ENCODE assay signal across 21 mouse cellular contexts in the genomic region with DNA sequence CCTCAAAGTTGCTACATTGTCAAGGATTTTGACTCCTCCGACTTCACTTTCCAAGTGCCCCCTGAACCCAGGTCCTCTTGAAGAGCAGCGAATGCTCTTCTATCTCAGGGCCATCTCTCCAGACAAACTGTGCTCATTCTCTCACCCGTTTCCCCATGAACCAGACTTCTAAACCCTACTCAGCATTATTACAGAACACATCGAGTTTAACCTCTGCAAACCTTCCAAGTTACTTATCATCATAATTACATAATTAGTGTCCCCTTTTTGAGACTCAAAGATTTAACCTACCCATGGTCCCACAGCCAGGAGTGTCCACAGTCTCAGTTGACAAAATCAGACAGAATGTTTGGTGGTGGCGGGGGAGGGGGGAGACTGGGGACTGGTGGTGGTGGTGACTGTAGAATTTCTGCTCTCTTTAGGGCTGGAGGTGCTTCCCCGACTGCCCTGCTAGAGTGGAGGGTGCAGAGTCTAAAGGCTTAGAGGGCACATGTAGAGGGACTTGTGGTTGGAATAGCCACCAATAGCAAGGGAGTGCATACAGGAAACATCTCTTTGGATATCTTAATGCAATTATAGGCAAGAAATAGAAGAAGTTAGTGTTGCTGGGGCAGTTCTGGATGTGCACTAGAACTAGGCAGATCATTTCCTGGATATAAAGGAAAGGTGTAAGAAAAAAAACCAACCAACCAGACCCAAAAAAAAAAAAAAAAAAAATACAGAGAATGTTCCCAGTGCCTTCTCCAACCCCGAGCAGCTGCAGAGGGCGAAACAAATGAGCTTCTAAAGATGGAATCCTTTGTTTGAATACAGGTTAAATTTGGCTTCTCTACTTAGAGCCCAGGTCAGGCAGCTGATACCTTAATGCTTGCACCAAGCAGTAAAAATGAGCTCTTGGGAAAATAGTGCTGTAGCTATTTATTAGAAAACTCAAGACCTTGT.
DNase-seq lines count a peak whose midpoint lies in the region; ATAC-seq lines count a peak whose summit lies in the region.
"Had no signal": no experiment of that assay in that cellular context is flagged by ENCODE, and none has a peak within 500 bp of the region (broad histone marks: within the 10 kb centered on the region; RNA-seq: fewer than 3 reads in every experiment).

No protein-coding gene starts in this region.

- DNase-seq in 416B (ENCODE audit: low read depth) = peak; percentile 57
- peak; percentile 83 for DNase-seq in A20 (ENCODE audit: low read depth, low spot score)
- peak; percentile 65 for DNase-seq in induced T-regulatory cell, adult 2 months (ENCODE audit: low read depth)
- DNase-seq in right cerebral cortex, postnatal 10 days (ENCODE audit: low spot score in 2 of 2) = no peak
- DNase-seq in ovary, postnatal 14 days (ENCODE audit: low spot score) = no peak
- DNase-seq in gastrocnemius, postnatal 25 days = no peak
- DNase-seq: adrenal gland, adult 8-10 months; adrenal gland, postnatal 25 days; B cell, adult 2 months; cerebellum, adult 11-12 months; cerebellum, adult 8-10 months; cerebellum, postnatal 10 days; cerebellum, postnatal 36 days; gastrocnemius, postnatal 10 days; heart, adult 18-20 months; heart, postnatal 36 days; kidney, adult 18-20 months had no signal

- ATAC-seq in common myeloid progenitor, adult 5-6 weeks (replicated peaks; ENCODE audit: low read depth, poor library complexity, severe bottlenecking) = peak; percentile 62
- ATAC-seq: forebrain, embryonic 13.5 days; forebrain, embryonic 16.5 days; intestine, embryonic 15.5 days had no signal

Comparison
In these comparisons a context has a peak if more than half of its experiments do, and no peak if none do; other contexts are left out.
1. DNase-seq: peak in 416B (single experiment), A20 (single experiment) and induced T-regulatory cell, adult 2 months (single experiment); none in right cerebral cortex, postnatal 10 days (0 of 2), ovary, postnatal 14 days (single experiment) and gastrocnemius, postnatal 25 days (single experiment).